Mouse (Mus musculus) neural tube, embryonic 15.5 days (tissue): ENCODE measurements around the gene Stard5. TPM values are rescaled to one million over a fixed set of nuclear protein-coding genes. Genes with fewer than 3 reads are reported as not detected.
A peak's percentile ranks its signal among the peaks of the same experiment; 100 is the strongest.

Source experiments
- ATAC-seq: fragments of 200-750 bp; cut with Nextera tagmentation; 2 replicates; pipeline ENCODE4 v1.8.0; 2017; ENCODE audit warnings: mild to moderate bottlenecking, moderate TSS enrichment, moderate library complexity; ENCODE audit not compliant: low FRiP score
- H3K27ac ChIP-seq: fragments of 300-500 bp; sonication (generic); replicated peaks from 2 replicates; pipeline ENCODE4 v1.5.1; 2015; ENCODE audit warnings: mild to moderate bottlenecking, inconsistent platforms
- H3K27me3 ChIP-seq: fragments of 300-500 bp; sonication (generic); replicated peaks from 2 replicates; pipeline ENCODE4 v1.6.1; 2015; ENCODE audit warnings: inconsistent platforms
- H3K36me3 ChIP-seq: fragments of 300-500 bp; sonication (generic); 2 replicates; pipeline ENCODE4 v1.6.1; 2015; ENCODE audit warnings: inconsistent platforms
- H3K4me1 ChIP-seq: fragments of 300-500 bp; sonication (generic); 2 replicates; pipeline ENCODE4 v1.6.1; 2015; ENCODE audit warnings: inconsistent platforms
- H3K4me2 ChIP-seq: fragments of 300-500 bp; sonication (generic); 2 replicates; pipeline ENCODE4 v1.6.1; 2015; ENCODE audit warnings: inconsistent platforms, mild to moderate bottlenecking, moderate library complexity
- H3K4me3 ChIP-seq: fragments of 300-500 bp; sonication (generic); replicated peaks from 2 replicates; pipeline ENCODE4 v1.5.1; 2015; ENCODE audit warnings: mild to moderate bottlenecking, inconsistent platforms
- H3K9ac ChIP-seq: fragments of 300-500 bp; sonication (generic); replicated peaks from 2 replicates; pipeline ENCODE4 v1.6.1; 2015; ENCODE audit warnings: mild to moderate bottlenecking, inconsistent platforms
- H3K9me3 ChIP-seq: fragments of 300-500 bp; sonication (generic); replicated peaks from 2 replicates; pipeline ENCODE4 v1.6.1; 2016; ENCODE audit warnings: inconsistent platforms
- WGBS: fragments of 180-500 bp; shearing (Covaris S2); methylation state at CpG from one replicate; pipeline ENCODE4 v1.1.7; 2015; ENCODE audit warnings: mixed read lengths; 5-methylcytosine and 5-hydroxymethylcytosine counted together
- polyA plus RNA-seq: library from polyadenylated mRNA; unstranded; fragments of >200 nt; fragmentation: Nextera tagmentation; extraction: Ambion mirVana; gene quantifications from 2 replicates; pipeline ENCODE4 v1.2.1, GENCODE M21; 2015

Gene Stard5
- polyA plus RNA-seq = 5.8 and 18.3 TPM in 2 replicates

DNA sequence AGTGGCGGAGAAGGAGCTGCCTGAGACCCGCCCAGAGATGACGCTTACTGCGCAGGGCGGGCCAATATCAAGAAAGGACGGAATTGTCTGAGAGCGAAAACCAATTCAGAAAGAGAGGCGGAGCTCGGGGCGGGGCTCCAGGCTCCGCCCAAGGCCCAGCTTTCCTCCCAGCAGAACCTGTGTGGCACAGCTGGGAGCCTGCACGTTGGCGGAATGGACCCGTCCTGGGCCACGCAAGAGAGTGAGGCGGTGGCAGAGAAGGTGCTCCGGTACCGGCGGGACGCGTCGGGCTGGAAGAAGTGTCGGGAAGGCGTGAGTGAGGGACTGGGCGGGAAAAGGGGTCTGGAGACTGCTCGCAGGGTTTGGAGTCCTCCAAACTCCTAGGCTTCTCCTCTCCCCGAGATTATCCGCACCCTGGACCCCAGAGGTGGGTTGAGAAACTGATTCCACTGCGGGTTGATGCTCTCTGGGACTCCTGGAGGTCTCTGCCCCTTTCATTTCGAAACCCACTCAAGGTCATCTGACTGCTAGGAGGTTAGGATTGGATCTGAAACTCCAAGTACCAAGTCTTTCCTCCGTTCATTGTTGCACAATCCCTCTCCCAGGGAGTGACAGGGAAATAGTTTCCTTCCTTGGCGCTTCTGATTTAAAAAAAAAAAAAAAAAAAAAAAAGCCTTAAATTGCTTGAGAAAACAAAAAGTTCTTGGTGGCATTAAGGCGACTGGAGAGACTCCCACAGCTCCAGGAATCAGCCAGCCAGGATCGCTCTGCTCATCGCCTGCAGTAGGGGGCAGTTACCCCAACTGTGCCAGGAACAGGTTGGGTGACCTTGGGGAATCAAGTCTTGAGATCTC is at the start of gene Stard5:
TSS of gene Stard5 (plus strand) at position 132 of the 854 bp plus-strand sequence.
- Histone ChIP-seq H3K4me1 (peaks cover 20% of the 10 kb centered on the region), H3K27me3 (no peaks in the 10 kb centered on the region), H3K4me2 (peak within 1 kb of the TSS; percentile 84), H3K9ac (peak within 1 kb of the TSS; percentile 66), H3K9me3 (no peaks in the 10 kb centered on the region), H3K4me3 (peak within 1 kb of the TSS; percentile 65), H3K36me3 (no peaks in the 10 kb centered on the region), H3K27ac (peak within 1 kb of the TSS; percentile 79)
- WGBS = under 1% methylated on average over 35 of the region's 35 CpGs
- peak; percentile 99 for ATAC-seq

DNA sequence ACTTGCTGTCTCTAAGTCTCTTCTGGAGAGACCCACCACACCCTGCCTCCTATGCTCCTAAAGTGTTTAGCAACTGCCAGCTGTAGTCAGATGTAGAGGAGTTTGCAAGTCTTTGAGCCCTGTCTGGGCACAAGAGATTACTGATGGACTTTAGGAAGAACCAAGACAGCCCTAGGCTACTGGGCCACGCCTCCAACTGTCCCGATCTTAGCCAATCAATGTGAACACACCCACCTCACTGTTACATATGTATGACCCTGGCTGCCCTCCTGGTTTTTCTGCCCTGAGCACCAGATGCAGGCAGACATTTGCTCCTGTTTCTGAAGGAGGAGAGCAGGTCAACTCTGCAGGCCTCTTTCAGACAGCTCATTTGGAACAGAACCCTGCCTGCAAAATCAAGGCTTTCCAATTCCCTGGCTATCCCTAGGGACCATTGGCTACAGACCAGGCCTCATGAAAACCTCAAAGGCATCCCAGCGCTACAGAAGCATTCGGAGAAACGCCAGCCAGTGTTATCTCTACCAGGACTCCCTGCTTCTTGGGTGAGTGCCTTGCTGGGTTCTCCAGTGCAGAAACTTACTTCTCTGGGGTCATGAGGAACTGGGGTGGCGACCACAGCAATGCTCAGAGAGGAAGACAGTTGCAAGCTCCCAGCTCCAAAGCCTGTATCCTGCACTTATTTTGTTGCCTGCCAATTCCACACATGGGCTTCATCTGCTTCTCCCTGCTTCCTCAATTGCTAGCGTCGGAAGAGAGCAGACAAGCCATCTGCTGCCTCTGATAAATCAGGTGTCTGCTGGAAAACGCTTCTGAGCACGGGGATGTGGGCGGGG is 46.9 kb upstream of the Stard5 start, which contains the start of gene Tmc3:
TSS of gene Tmc3 (plus strand) at position 289 of the 833 bp plus-strand sequence.
- Histone ChIP-seq H3K4me1 (no peaks in the 10 kb centered on the region), H3K9ac (no peak within 1 kb of the TSS), H3K4me3 (no peak within 1 kb of the TSS), H3K27me3 (no peaks in the 10 kb centered on the region), H3K36me3 (no peaks in the 10 kb centered on the region), H3K4me2 (no peak within 1 kb of the TSS), H3K9me3 (no peaks in the 10 kb centered on the region), H3K27ac (no peak within 1 kb of the TSS)
- WGBS = 45% methylated on average over 11 of the region's 11 CpGs
- peak; percentile 41; the same call in 1 of the 2 replicates for ATAC-seq

DNA sequence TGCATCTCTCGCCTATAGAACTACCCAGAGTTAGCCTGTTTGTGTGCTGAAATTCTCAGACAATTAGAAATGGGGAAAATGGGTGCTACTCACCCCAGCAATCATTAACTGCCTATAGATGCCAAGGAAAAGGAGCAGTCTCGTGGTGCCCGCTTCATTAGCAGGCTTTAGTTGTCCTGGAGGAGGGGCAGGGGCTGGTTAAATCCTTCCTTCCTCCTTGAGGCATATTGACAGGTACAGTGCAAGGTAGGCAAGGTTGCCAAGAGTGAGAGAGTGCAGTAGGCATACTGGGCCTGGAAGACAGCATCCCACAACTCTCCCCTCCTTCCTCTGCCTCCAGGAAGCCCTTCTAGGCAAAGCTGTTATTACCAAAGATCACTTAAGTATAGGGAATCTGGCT is 37.7 kb upstream of the Stard5 start:
- Histone ChIP-seq H3K9me3 (no peaks in the 10 kb centered on the region), H3K4me3 (no peak overlapping the region), H3K4me1 (no peaks in the 10 kb centered on the region), H3K4me2 (no peak overlapping the region), H3K27me3 (no peaks in the 10 kb centered on the region), H3K27ac (no peak overlapping the region), H3K36me3 (no peaks in the 10 kb centered on the region), H3K9ac (no peak overlapping the region)
- no peak for ATAC-seq
- WGBS = 85% methylated on average over 3 of the region's 3 CpGs

DNA sequence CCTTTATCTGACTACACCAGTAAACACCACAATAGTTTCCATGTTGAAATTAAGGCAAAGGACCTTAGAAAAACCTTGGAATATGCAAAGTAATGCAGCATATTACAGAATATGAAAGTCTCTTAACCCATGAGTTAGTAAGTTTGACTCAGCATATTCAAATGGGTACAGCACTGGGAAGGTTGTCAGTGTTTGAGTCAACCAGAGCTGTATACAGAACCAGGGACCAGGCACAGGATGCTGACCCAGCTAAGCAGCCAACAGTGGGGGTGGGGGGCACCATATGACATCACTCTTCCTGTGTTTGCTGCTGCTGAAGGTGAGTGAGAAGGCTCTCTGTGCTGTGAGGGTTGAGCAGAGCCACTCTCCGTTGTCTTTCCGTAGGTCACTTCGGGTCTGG is 34.7 kb upstream of the Stard5 start:
- no peaks in the 10 kb centered on the region for H3K4me1 ChIP-seq
- no peaks in the 10 kb centered on the region for H3K36me3 ChIP-seq
- H3K9ac ChIP-seq = no peak overlapping the region
- no peaks in the 10 kb centered on the region for H3K27me3 ChIP-seq
- no peak overlapping the region for H3K4me2 ChIP-seq
- 100% methylated on average over 3 of the region's 3 CpGs for WGBS
- H3K9me3 ChIP-seq = no peaks in the 10 kb centered on the region
- no peak overlapping the region for H3K4me3 ChIP-seq
- H3K27ac ChIP-seq = no peak overlapping the region
- no peak for ATAC-seq

DNA sequence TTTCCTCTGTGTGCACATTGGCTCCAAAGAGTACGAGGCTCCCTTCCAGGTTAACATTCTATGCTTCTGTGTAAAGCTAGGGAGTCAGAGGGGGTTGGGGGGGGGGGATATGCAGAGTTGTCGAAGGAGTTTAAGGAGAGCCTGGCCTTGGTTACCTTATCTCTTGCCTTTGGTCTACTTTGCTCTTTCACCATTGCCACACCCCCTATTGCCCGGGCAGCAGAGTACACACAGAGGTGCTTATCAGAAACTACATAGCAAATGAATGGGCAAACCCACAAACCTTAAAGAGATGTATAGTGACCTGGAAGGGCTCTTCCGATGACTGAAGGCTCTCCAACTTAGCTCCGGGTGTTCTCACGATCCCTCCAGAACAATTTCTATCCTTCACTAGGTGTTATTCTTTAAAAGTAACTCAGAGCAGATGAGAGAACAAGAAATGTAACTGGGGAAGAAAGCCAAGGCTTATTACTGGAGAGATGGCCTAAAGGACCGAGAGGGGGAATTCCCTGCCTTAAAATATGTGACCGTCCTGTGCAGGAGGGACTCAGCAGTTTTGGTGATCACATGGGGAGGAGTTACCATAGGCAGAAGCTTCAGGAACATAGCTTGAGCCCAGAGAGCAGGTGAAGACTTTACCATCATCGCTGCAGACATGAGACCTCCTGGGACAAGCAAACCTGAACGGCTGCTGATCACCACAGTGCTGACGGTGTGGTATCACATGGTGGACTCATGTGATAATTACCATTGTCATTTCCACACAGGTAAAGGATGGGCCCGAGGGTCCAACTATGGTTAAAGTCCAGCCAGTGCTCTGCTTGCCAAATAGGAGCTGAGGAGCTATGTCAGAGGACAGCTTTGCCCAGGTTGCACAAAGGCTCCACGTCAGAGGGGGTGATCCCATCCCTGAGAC is 32.5 kb upstream of the Stard5 start:
- Histone ChIP-seq H3K9me3 (no peaks in the 10 kb centered on the region), H3K4me3 (no peak overlapping the region), H3K27me3 (no peaks in the 10 kb centered on the region), H3K9ac (no peak overlapping the region), H3K4me2 (no peak overlapping the region), H3K4me1 (no peaks in the 10 kb centered on the region), H3K36me3 (no peaks in the 10 kb centered on the region), H3K27ac (no peak overlapping the region)
- 89% methylated on average over 13 of the region's 13 CpGs for WGBS
- no peak for ATAC-seq

DNA sequence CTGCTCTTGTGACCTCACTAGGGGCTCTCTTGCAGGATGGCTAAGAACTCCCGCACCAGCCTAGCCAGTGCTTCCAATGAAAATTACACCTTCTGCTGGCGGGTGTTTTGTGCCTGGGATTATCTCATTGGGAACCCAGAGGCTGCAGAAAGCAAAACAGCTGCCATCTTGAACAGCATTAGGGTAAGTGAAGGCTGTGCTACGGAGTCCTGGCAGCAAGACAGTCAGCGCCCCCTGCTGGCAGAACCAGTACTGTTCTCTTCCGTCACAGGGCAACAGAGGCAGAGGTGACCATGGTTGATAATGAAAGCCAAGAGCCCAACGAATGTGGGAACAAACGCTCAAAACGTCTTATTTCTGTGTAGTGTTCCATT is 31.9 kb upstream of the Stard5 start:
- no peaks in the 10 kb centered on the region for H3K36me3 ChIP-seq
- H3K4me1 ChIP-seq = 0 out of 2 replicates have a peak, but pooled peaks cover 2% of the 10 kb centered on the region
- no peak overlapping the region for H3K4me3 ChIP-seq
- no peak overlapping the region for H3K9ac ChIP-seq
- no peak overlapping the region for H3K27ac ChIP-seq
- WGBS = 62% methylated on average over 8 of the region's 8 CpGs
- H3K9me3 ChIP-seq = no peaks in the 10 kb centered on the region
- no peak for ATAC-seq
- H3K27me3 ChIP-seq = no peaks in the 10 kb centered on the region
- H3K4me2 ChIP-seq = no peak overlapping the region

DNA sequence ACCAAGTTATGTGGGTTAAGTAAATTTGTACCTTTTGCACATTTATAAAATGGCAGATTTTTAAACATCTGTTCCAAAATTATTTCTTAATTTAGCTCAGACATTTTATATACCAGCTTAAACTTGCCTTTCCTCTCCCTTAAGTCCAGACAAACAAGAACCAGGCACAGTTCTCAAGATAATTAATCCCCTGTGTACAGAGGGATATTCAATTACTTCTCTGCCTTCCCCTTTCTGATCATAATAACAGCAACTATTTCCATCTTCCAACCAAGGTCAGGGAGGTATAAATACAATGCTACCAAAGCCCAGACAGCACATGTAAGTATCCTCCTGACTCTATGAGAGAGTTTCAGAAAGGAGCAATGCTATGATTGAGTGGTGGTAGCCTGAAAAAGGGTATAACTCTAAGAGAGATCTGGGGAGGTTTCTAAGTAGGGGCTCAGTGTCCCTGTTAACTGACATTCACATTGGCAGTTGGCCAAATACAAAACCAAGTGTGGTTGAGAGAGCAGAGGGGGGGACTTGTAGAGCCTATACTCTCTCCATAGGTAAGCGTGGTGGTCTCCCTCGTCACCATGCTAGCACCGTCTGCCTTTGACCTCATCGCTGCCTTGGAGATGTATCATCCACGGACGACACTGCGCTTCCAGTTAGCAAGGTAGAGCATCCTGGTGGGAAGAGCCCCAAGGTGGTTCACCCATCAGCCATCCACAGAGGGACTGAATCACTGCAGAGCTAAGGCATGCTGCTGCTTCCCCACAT is 27.4 kb upstream of the Stard5 start:
- Histone ChIP-seq H3K27ac (no peak overlapping the region), H3K36me3 (no peaks in the 10 kb centered on the region), H3K9me3 (no peaks in the 10 kb centered on the region)

DNA sequence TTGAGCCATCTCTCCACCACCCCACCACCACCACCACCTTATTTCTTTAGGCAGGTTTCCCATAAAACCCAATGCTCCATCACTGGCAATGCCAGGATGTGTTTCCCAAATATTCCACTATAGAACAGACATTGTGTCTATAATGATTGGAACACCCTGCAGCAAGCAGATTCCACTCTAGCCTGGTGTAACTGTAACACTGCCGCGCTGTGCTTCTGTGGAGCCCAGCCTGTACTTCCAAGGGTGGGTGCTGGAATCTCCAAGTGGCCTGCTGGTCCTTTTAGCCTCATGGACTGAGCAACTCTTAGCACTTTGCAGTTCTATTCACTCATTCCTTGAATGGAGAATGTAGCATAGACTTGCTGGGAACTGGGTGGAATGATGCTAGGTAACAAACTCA is 25.0 kb upstream of the Stard5 start:
- Histone ChIP-seq H3K9me3 (no peaks in the 10 kb centered on the region), H3K27me3 (no peaks in the 10 kb centered on the region), H3K4me3 (no peak overlapping the region), H3K4me2 (no peak overlapping the region), H3K4me1 (0 out of 2 replicates have a peak, but pooled peaks cover 2% of the 10 kb centered on the region), H3K36me3 (no peaks in the 10 kb centered on the region), H3K27ac (no peak overlapping the region), H3K9ac (no peak overlapping the region)
- WGBS = 99% methylated on average over 2 of the region's 2 CpGs
- no peak for ATAC-seq

More for the DNA sequence above, 27.4 kb upstream of the Stard5 start:
- Histone ChIP-seq H3K4me2 (no peak overlapping the region), H3K4me3 (no peak overlapping the region), H3K27me3 (no peaks in the 10 kb centered on the region), H3K9ac (no peak overlapping the region), H3K4me1 (0 out of 2 replicates have a peak, but pooled peaks cover 2% of the 10 kb centered on the region)
- ATAC-seq = no peak
- 95% methylated on average over 7 of the region's 7 CpGs for WGBS

DNA sequence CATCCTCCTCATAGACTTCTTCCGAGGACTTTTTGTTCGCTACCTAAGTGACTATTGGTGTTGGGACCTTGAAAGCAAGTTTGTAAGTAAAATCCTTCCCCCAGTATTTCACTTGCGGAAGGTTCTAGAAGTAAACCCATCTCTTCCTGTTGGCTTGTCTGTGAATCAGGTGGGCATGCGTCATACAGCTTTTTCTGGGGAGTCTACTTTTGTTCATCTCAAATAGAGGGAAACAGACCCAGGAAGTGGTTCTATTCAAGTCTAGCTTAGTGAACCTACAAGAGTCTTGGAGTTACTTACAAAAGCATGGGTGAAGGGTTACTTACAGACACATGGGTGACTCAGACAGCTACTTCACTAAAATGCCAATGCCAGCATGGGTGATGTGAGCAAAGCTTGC is 21.9 kb upstream of the Stard5 start:
- H3K4me1 ChIP-seq = no peaks in the 10 kb centered on the region
- no peaks in the 10 kb centered on the region for H3K9me3 ChIP-seq
- 99% methylated on average over 4 of the region's 4 CpGs for WGBS
- no peak overlapping the region for H3K27ac ChIP-seq
- no peak overlapping the region for H3K9ac ChIP-seq
- H3K27me3 ChIP-seq = no peaks in the 10 kb centered on the region
- no peak for ATAC-seq
- H3K4me3 ChIP-seq = no peak overlapping the region
- no peaks in the 10 kb centered on the region for H3K36me3 ChIP-seq
- H3K4me2 ChIP-seq = no peak overlapping the region

DNA sequence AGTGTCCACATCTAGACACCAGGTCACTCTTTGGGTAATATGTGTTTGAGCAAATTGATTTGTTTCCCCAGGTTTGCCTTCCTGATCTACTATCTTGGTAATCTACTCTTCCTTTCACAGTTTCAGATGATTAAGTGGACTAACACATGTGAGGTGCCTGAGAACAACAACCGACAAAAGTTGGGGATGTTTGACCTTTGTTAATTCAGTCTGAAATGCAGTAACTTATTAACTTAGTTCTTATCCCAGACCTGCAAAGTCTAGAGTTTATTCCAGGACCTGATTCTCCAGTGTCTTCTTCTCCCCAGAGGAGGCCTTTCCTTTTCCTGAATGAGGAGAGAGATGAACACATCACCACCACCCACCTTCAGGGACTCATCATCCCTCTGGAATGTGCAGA is 19.9 kb upstream of the Stard5 start:
- H3K4me1 ChIP-seq = no peaks in the 10 kb centered on the region
- ATAC-seq = no peak
- H3K27ac ChIP-seq = no peak overlapping the region
- H3K4me2 ChIP-seq = no peak overlapping the region
- no peak overlapping the region for H3K4me3 ChIP-seq
- 91% methylated on average over 1 of the region's 1 CpGs for WGBS
- H3K36me3 ChIP-seq = no peaks in the 10 kb centered on the region
- H3K9ac ChIP-seq = no peak overlapping the region
- H3K9me3 ChIP-seq = no peaks in the 10 kb centered on the region
- no peaks in the 10 kb centered on the region for H3K27me3 ChIP-seq
